Mouse (Mus musculus) ES-CJ7 (cell line): ENCODE measurements around the gene Slc35g3.
"Not testable (repeated sequence)": the region's sequence is repeated elsewhere in the genome, so short reads cannot be mapped to it uniquely, and the experiment has no call there.

Experiments used
- DNase-seq: peaks from one replicate; pipeline ENCODE4 v3.0.0; 2011; ENCODE audit warnings: low read depth, low spot score

Slc35g3 gene

DNA sequence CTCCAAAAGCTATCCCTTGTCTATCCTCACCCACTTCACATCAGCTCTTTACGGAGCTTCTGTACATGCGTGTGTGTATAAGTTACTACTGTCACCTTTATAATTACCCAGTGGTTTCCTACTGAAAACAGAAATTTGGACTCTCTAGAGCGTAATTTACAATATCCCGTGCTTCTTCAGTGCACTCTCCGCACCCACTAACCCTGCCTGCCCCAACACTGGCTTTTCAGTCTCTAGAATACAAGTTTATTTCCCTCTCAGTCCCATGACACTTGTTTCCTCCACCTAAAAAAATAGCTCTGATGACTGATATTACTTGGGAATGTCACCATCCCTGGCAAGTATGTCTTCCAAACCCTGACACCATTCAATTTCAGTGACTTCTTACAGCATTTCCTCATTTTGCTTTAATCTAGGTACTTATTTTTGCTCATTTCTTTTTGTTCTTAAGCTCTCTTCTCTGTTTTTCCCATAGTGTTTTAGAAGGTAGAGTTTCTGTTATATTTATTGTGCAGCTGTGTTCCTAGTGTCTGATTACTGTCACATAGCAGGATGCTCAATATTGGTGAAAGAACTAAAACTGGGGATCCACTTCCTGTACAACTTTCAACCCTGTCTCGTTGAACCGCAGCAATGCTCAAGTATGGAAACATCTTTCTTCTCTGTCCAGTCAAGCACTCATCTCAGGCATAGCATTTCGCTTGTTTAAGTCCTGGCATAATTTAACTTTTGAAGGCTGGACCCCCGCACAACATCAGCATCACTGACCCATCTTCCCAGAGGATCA lies 4.3 kb downstream of the Slc35g3 start:
- DNase-seq, result no peak

DNA sequence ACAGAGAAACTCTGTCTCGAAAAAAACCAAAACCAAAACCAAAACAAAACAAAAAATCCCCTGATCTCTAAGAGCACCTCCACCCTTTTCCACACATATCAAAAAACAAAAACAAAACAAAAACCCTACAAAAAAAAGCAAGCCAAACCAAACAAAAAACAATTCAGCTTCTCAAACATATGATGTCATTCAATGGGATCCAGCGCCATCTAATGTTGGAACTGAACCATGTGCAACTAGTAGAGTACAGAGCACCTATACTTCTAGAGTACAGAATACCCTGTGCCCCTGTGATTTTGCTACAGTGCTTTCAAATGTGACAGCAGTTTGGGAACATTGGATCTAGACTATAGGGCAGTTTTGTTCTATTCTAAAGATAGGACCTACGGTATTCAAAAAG lies 7.1 kb downstream of the Slc35g3 start:
- peak; percentile 74 for DNase-seq

- DNase-seq, result no peak
These were observed 7.5 kb downstream of the Slc35g3 start for GRCm38 (mm10) chr11:69754233-69754632.

GRCm38 (mm10) chr11:69752686-69753085 lies 9.1 kb downstream of the Slc35g3 start:
- no peak for DNase-seq

GRCm38 (mm10) chr11:69751635-69752034 lies 10.1 kb downstream of the Slc35g3 start:
- no peak for DNase-seq

DNA sequence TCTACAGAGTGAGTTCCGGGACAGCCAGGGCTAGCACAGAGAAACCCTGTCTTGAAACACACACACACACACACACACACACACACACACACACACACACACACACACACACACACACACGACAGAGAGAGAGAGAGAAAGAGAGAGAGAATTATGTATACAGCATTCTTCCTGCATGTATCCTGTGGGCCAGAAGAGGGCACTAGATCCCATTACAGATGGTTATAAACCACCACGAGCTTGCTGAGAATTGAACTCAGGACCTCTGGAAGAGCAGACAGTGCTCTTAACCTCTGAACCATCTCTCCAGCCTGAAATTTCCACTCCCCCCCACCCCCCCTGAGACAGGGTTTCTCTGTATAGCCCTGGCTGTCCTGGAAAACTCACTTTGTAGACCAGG lies 30.4 kb downstream of the Slc35g3 start:
- not testable (repeated sequence) for DNase-seq

DNA sequence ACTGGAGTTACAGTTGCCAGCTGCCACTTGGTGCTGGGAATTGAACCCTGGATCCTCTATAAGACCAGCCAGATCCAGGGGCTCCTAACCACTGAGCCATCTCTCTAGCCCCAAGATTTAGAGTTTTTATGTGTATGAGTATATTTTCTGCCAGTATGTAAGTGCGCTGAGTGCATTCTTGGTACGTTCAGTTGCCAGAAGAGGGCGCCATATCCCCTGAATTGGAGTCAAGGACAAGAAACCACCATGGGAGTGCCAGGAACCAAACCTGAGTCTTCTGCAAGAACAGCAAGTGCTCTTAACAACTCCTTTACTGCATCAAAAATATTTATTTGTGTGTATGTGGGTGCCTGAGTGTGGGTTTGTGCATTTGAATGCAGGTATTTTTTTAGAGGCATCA lies 32.7 kb downstream of the Slc35g3 start:
- DNase-seq, result peak; percentile 92

GRCm38 (mm10) chr11:69725951-69726350 lies 35.8 kb downstream of the Slc35g3 start:
- DNase-seq, result no peak

GRCm38 (mm10) chr11:69723074-69723473 lies 38.7 kb downstream of the Slc35g3 start:
- peak; percentile 80 for DNase-seq

GRCm38 (mm10) chr11:69720852-69721251 lies 40.9 kb downstream of the Slc35g3 start:
- no peak for DNase-seq

- DNase-seq, result peak; percentile 80
These were observed 42.3 kb downstream of the Slc35g3 start for GRCm38 (mm10) chr11:69719423-69719822.

GRCm38 (mm10) chr11:69718661-69719060 lies 43.1 kb downstream of the Slc35g3 start:
- DNase-seq, result peak; percentile 80

GRCm38 (mm10) chr11:69716953-69717352 lies 44.8 kb downstream of the Slc35g3 start:
- peak; percentile 63 for DNase-seq

GRCm38 (mm10) chr11:69715929-69716328 lies 45.8 kb downstream of the Slc35g3 start:
- DNase-seq, result peak; percentile 48

GRCm38 (mm10) chr11:69715482-69715881 lies 46.3 kb downstream of the Slc35g3 start:
- peak; percentile 92 for DNase-seq

DNA sequence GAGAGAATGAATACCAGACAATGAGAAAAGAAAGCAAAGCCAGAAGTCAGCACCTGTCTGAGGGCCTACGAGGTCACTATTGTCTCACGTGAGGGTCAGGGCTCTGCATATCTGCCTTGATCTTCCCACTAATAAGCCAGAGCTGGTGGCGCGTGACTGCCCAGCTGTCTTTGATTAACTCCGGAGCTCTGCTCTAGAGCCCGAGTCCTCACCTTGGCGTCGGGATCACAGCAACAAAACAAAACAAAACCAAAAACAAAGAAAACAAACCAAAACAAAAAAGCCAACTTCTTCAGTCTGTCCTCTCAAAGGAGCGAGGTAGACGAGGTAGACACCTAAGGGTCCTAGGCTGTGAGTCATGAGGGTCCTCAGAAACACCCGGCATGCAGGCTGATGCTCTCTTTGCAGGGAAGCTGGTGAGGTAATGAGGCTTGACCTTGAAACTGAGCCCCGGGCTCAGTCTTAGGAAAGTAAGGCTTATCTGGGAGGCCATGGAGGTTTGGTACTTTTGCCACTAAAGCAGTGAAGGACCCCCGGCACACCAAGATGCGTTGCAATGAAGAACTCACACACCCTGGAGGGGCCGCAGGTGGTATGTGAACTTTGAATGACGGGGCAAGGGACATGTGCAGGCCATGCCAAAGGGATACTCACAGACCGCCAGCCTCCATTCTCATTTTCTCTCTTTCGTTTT lies 47.0 kb downstream of the Slc35g3 start:
- DNase-seq, result peak; percentile 58

DNA sequence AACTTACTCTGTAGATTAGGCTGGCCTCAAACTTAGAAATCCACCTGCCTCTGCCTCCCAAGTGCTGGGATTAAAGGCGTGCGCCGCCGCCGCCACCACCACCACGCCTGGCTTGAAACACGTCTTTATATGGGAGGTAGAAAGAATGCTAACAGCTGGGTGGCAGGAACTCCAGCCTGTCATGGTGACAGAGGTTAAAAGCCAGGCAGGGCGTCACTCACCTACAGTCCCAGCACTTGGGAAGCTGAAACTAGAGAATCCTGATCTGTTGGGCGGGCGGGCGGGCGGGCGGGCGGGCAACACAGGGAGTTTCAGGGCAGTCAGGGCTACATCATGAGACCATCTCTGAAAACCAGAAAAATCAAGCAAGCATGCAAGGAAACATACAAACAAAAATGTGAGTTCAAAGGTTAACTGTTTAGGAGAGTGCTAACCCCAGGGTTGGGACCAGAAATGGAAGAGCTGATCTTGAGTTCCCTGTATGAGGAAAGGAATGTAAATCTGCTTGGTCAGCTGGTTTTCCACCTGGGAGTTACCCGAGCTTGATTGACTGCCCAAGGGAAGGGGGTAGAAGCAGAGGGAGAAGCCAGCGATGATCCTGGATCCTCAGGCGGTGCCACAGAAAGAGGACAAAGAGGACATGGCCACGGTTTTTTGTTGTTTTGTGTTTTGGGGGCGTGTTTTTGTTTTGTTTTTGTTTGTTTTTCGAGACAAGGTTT lies 48.7 kb downstream of the Slc35g3 start:
- peak; percentile 71 for DNase-seq

GRCm38 (mm10) chr11:69711082-69711481 lies 50.7 kb downstream of the Slc35g3 start:
- DNase-seq, result peak; percentile 63

DNA sequence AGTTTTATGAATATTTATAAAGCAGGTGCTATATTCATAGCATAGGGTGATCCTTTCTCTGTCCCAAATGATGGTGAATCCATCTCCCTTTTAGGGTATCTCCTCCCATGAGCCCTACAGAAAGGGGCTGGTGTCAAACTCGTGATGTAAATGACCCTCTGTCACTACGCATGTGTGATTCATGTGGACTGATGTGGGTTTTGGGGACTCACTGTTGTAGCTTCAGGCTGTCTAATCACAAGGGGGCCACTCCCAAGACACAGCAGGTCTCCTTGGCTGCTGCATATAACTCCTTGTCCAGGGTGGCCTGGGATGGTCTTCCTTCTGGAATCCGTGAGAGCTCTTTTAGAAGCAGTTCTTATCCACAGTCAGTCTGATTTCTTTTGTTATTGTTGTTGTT lies 51.3 kb downstream of the Slc35g3 start:
- DNase-seq, result peak; percentile 51
